Mouse (Mus musculus) gastrocnemius, adult 18-20 months (tissue): ENCODE data around the gene Retreg2. TPM values are rescaled to one million over a fixed set of nuclear protein-coding genes. Genes with fewer than 3 reads are reported as not detected.
A peak's percentile ranks its signal among the peaks of the same experiment; 100 is the strongest.

Experiments
- DNase-seq: peaks from one replicate; pipeline ENCODE4 v3.0.0; 2021; ENCODE audit warnings: low spot score
- total RNA-seq, 2 experiments: library from RNA; stranded (reverse); gene quantifications; 2 replicates each; pipeline ENCODE4 v1.2.3; 2021

Gene Retreg2
- total RNA-seq, 2 experiments from 2014 or later = 8.8 to 10.0 TPM

DNA sequence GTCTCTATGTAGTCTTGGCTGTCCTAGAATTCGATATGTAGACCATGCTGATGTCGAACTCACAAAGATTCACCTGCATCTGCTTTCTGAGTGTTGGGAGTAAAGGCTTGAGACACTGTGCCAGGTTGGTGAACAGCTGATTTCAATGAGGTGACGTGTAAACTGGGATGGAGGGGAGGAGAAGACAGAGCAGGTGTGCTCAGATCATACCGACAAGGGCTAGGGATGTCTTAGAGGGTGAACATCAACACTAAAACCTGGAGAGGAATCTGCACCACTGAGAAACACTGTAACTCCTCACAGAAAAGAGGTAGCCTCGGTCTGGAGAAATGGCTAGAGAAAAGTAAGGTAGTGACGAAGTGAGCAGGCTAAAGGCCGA is 25.5 kb downstream of the Retreg2 start:
- DNase-seq = no peak

DNA sequence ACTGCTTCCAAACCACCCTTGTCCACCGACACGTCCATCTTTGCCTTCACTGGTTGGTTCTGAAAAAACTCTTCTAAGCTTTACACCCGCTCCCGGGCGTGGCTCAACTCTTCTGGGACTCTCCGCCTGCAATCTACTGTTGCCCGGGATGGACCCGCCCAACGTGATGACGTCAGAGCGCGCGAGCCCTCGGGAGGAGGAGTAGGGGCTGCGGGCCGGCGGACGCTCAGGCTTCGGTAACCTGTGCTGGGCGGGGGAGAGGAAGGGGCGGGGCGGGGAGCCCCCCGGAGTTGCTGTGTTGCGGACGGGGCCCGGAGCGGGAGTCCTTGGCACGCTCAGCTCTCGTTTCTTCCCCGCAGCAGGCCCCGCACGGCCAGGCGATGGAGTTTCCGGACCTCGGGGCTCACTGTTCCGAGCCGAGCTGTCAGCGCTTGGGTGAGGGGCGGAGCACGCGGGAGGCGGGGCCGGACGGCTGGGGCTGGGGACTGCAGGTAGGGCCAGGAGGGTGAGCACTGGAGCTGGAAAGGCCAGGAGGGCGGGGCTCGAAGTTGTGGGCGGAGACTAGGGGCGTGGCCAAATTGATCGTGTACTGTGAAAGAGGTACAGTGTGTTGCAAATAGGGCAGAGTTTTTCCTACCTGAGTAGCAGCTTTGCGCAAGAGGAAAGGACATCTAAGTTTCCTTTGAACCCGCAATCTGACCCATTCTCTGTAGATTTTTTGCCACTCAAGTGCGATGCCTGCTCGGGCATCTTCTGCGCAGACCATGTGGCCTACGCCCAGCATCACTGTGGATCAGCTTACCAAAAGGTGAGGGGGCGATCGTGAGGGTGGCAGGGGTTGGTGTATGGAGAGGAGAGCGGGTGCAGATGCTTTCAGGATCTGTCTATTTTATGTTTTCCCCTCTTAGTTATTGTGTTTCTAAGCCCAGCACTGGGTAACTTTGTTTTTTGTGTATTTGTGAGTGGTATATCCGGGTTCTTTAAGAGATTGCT is 26.2 kb downstream of the Retreg2 start, which contains the start of gene Zfand2b:
TSS of gene Zfand2b (plus strand) at position 175 of the 993 bp plus-strand sequence.
- peak; percentile 97 for DNase-seq

DNA sequence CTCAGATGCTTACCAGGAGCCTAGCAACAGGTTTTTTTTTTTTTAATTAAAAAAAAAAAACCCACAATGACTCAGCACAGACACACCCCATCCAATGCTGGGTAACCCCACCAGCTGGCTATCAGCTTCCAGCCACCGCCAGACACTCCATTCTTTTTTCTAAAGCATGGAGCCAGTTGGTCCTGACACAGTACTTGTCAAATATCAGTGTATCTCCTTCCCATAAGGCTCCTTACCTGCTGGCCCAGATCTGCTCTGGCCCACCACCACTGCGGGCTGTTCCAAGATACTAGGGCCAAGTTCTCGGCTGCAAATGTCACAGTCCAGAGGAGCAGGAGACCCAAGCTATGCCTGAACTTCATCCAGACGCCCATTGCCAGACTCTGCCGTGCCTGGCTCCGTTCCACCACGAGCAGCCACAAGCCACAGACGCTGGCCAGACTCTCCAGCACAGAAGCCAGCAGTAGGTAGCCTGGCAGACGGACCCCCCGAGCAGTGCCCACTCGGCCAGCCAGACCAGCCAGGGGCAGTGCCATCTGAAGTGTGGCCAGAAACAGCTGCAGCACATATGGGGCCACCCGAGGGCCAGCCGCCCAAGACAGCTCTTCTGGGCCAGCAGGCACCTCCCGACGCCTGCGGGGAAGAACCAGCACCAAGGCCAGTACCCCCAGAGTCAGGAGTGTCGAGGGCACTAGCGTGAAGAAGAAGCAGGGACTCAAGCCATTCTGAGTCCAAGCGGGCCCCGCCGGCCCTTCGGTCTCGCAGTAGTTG is 36.9 kb downstream of the Retreg2 start:
- peak; percentile 35 for DNase-seq

DNA sequence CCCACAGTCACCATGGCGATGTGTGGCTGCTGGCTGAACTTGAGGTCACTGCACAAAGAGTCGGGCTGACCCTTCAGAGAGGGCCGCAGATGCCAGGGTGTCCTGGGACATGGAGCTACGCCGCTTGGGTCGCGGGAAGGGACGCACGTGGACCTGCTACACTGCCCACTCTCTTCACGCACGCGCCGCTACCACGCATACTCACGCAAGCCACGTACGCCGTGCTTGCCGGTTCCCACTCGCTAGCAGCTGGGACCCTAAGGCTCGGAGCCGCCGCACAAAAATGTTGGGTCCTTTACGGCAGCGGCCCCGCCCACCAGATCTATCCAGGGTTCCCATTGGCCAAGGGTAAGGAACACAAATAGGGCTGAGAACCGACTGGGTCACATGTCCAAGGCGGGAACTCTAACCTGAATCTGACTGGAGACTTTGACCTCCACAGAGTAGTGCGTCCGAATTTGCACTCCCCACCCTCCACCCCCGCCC is 37.6 kb downstream of the Retreg2 start, which contains the start of gene Abcb6:
TSS of gene Abcb6 (minus strand) at position 288 of the 486 bp plus-strand sequence.
- peak; percentile 87 for DNase-seq

DNA sequence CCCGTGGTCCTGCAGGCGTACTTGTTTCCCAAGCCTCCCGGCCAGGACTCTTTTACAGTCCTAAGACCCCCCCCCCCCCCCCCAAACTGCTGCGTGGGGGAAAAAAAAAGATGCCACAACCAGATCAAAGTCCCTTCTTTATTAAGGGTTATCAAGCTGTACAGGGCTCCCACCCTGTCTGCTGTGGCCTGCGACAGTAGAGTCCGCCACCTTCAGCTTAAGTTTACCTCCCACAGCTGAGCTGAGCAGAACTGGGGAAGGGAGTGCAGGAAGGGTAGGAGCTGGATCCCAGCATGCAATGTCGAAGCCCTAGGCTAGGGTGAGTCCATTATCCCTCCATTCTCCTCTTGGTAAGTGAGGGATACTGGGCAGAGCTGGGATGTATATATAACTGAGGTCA is 38.2 kb downstream of the Retreg2 start:
- no peak for DNase-seq

DNA sequence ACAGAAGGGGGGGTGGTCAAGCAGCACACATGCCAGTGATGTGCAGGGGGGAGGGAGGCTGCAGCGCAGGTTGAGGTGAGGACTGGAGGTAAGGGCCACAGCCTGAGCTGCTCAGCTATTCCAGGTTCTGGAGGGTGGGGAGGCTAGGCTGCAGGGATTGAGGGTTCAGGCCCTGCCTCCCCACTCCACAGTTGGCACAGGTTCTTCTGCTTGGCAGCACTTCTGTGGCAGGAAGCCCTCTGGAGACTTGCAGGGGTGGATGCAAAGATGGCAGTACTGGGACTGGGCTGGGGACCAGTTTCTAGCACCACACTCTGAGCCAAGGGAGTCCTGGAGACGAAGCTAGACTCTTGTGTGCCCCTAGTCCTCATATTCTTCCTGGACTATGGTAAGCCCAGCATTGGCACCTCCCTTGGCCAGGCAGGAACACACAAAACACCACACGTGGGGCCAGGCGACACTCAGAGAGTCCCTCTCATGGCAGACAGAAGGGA is 38.8 kb downstream of the Retreg2 start:
- DNase-seq = no peak

DNA sequence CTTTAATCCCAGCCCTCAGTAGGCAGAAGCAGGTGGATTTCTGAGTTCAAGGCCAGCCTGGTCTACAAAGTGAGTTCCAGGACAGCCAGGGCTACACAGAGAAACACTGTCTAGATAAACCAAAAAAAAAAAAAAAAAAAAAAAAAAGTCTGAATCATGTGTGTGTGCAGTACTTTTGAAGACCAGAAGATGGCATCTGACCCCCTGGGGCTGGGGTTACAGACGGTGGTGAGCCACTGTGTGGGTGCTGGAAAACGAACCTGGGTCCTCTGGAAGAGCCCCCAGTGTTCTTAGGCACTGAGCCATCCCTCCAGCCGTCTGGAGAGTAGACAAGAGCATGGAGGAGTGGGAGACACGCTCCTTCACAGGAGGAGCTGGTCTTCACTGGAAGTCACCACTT is 39.6 kb downstream of the Retreg2 start:
- DNase-seq = no peak

DNA sequence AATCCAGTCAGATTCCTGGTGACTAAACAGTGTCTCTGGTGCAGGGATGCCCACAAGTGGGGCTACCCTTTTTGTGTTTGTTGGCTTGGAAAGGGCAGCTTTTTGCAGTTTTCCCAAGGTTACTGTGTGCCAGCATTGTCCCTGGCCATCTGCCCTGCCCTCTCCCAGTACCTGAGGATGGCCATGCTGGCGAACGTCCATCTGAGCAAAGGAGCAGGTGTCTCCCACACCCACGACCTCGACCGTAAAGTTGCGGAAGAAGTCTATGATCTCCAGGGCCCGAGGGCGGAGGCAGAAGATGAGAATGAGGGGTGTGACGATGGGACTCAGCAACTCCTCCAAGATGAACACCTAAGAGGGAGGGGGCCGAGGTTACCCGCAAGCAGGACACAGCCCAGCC is 42.9 kb downstream of the Retreg2 start:
- DNase-seq = no peak

DNA sequence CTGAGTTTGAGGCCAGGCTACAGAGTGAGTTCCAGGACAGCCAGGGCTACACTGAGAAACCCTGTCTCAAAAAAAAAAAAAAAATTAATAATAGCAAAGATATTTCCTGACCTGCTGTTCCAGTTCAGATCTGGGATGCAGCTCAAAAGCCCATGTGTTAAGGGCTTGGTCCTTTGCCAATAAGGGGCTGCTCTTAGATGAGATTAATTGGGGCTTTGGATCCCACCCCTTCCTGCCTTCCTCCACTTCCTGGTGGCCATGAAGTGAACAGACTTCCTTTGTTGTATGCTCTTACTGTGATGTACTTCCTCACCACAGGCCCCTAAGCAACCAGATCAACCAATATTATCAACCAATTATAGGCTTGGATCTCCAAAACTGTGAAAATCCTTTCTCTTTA is 44.5 kb downstream of the Retreg2 start:
- DNase-seq = no peak

DNA sequence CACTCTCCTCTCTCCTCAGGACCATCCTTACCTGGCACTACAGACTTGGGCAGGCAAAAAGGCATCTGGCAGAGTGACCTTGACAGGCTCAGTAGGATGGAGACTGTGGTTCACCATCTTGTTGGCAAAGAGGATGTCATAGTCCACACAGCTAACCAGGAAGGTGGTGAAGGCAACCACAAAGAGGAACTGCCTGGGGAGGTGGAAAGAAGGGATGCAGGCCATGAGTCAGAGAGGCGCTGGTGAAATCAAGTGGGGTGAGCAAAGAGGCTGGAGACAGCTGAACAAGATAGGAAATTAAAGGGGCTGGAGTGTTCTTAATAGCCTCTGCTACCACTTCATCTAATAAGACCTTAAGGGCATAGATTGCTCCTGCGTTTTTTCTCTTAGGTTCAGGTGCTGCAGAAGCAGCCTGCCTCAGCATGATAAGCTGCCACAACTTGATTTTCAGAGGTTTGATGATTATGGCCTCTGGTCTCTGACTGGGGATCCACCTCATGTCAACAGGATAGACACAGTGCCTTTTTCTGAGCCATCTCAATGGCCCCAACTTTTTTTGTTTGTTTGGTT is 45.4 kb downstream of the Retreg2 start:
- no peak for DNase-seq

DNA sequence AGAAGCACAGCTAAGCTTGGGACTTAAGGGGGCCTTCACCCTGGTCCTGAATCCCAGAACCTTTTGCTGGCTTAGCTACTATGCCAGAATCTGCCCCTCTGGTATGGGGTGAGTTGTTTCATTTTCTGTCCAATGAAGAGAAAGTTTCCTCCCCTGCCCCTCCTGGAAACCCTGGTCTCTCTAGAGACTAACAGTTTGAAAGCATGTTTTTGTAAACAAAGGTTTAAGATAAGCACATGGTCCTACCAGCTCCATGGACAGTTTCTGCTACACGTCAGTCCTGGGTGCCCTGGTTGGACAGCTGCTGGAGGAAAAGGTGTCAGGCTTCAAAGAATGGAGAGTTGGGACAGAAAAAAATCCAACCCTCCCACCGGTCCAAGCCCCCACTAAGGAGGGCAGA is 48.0 kb downstream of the Retreg2 start:
- DNase-seq = no peak

DNA sequence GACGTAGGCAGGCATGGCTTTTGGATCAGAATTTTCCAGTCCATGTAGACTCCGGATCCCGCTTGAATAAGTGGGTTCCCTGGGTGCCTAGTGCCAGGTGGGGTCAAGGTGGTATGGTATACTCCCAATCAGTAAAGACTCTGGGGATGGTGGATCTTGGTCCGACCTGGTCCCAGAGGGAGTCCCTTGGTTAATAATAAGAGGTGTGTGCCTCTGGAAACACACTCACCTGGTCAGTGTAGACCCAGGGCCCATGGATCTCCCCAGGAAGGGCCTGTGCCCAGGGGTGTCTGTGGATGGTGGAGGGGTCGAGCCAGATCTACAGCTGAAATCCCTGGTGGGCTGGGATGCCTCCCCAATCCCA is 48.7 kb downstream of the Retreg2 start:
- DNase-seq = no peak

DNA sequence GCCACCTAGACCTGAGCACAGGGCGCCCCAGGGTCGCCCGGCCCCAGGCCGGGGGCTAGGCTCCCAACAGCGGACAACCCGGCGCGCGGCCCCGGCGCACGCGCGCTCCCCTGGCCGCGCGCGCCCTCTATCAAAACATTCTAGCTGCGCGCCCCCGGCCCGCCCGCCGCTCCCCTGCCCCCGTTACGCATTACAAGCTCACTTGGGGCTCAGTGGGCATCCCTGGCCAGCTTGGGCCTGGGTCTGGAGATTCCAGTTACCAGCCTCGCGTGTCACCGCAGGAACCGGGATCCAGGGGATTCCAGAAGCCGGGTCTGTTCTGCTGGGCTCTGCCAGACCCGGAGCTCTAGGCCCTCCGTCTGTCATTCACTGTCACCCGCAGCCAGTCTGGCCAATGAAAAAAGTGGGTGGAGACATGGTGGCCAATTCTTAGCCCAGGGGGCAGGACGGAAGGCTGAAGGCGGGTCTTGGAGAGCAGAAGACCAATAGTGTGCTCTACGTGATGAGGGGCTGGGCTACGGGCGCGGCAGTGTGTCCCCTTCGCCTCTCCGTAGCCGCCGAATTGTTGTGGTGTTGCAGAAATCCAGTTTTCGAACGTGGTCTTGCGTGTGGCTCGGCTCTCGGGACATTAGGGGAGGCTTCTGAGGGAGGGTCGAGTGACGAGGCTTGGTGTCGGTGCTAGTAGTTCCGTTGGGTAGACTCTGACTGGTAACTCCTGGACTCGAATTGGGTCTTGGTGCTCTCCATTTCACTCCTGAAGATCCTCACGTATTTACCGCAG is 49.2 kb downstream of the Retreg2 start, which contains the start of the genes Ankzf1 and Atg9a:
TSS of gene Ankzf1 (plus strand) at position 530 of the 781 bp plus-strand sequence.
TSS of gene Atg9a (minus strand) at position 575 of the 781 bp plus-strand sequence.
- peak; percentile 97 for DNase-seq

DNA sequence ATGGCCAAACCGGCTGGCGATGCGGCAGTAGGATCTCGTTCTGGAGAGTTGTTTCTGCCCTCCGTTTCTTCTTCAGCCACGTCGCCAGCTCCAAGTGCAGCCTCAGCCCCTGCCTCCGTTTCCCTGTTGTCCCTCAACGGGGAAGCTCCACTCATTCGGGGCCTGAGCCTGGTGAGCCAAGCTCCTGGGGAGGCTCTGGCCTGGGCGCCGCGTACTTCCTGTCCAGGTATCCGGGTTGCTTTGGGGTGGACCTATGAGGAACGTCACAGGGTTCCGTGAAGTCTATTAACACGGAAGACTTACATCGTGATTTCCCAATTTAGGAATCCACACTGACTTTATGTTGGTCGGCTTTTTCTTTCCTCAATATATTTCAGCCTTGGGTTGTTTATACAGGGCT is 49.9 kb downstream of the Retreg2 start:
- DNase-seq = no peak

Other genes starting within 250 kb of the Retreg2 start
- gene Cryba2, start 249.6 kb upstream of the Retreg2 start, total RNA-seq = not detected
- gene Cfap65, start 207.2 kb upstream of the Retreg2 start, total RNA-seq = not detected
- under 1 TPM; 0.16 to 0.26 TPM for gene Ihh, start 191.1 kb upstream of the Retreg2 start, total RNA-seq
- gene Nhej1, start 17.6 kb upstream of the Retreg2 start, total RNA-seq = 1 to 10 TPM; 4.9 to 5.3 TPM
- gene Slc23a3, start 8.9 kb upstream of the Retreg2 start, total RNA-seq = under 1 TPM; 0.14 TPM
- gene Cnppd1, start 67 bp upstream of the Retreg2 start, total RNA-seq = 10 to 100 TPM; 15.7 to 16.4 TPM
- 10 to 100 TPM; 13.7 to 16.2 TPM for gene Zfand2b, start 25.9 kb downstream of the Retreg2 start, total RNA-seq
- 10 to 100 TPM; 15.4 to 17.6 TPM for gene Abcb6, start 37.6 kb downstream of the Retreg2 start, total RNA-seq
- 1 to 10 TPM; 3.6 to 3.7 TPM for gene Ankzf1, start 49.4 kb downstream of the Retreg2 start, total RNA-seq
- 100 to 1,000 TPM in 1 of 2 experiments, 10 to 100 TPM in 1; 90.4 to 115 TPM for gene Atg9a, start 49.4 kb downstream of the Retreg2 start, total RNA-seq
- gene Glb1l, start 68.0 kb downstream of the Retreg2 start, total RNA-seq = 1 to 10 TPM in 1 of 2 experiments, under 1 TPM in 1; 0.88 to 1.5 TPM
- 10 to 100 TPM; 18.7 to 23.3 TPM for gene Stk16, start 68.1 kb downstream of the Retreg2 start, total RNA-seq
- 1,000 to 10,000 TPM; 1,120 to 1,226 TPM for gene Tuba4a, start 77.1 kb downstream of the Retreg2 start, total RNA-seq
- not detected for gene A630095N17Rik, start 89.3 kb downstream of the Retreg2 start, total RNA-seq
- 10 to 100 TPM; 74.2 to 86.4 TPM for gene Dnajb2, start 93.6 kb downstream of the Retreg2 start, total RNA-seq
- gene Ptprn, start 121.7 kb downstream of the Retreg2 start, total RNA-seq = not detected
- gene Resp18, start 135.6 kb downstream of the Retreg2 start, total RNA-seq = not detected
- 10 to 100 TPM; 42.4 to 47.6 TPM for gene Dnpep, start 175.2 kb downstream of the Retreg2 start, total RNA-seq
- gene Des, start 217.6 kb downstream of the Retreg2 start, total RNA-seq = 1,000 to 10,000 TPM; 2,427 to 2,600 TPM
- 100 to 1,000 TPM; 255 to 257 TPM for gene Speg, start 232.5 kb downstream of the Retreg2 start, total RNA-seq